Mouse (Mus musculus) megakaryocyte, embryonic 14.5 days (primary cell): ENCODE data around the gene Elavl1.

Experiments
- FLI1 ChIP-seq: IDR thresholded peaks from 2 replicates; pipeline ENCODE4 v1.6.1; 2012; ENCODE audit warnings: low read length, inconsistent platforms, mixed read lengths
- GATA1 ChIP-seq: IDR thresholded peaks from 3 replicates; pipeline ENCODE4 v1.6.1; 2012; ENCODE audit warnings: mixed read lengths, low read length, inconsistent platforms, borderline replicate concordance

DNA sequence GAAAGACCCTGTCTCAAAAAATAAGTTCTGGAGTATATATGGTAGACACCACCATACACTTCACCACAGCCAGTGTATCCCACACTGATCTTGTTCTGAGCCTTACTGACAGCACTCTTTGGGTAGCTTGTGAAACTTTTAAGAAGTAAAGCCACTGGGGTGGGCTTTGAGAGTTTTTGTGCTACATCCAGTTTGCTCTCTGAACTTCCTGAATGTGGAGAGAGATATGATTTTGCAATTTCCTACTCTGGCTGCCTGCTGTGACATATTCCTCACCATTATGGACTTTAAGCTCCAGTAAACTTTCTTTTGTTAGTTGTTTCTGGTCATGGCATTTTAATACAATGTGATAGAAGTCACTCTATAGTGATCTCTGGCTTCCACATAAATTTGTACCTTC, 13.1 kb downstream of the Elavl1 start:
- TF ChIP-seq GATA1 (no peak), FLI1 (no peak)
